Comparison of ENCODE assay signal across 8 mouse cellular contexts in genomic region chr1:75505956-75506831, GRCm38 (mm10). TPM values are rescaled to one million over a fixed set of nuclear protein-coding genes. Genes with fewer than 3 reads are reported as not detected.
DNase-seq lines count a peak whose midpoint lies in the region; ATAC-seq and TF ChIP-seq lines count a peak whose summit lies in the region.

Obsl1 (minus strand) TSS chr1:75506452.

- no peaks in the 10 kb centered on the region for H3K9me3 ChIP-seq in embryonic facial prominence, embryonic 12.5 days
- H3K9me3 ChIP-seq in heart, embryonic 11.5 days (replicated peaks; ENCODE audit: control insufficient read depth, low read length) = no peaks in the 10 kb centered on the region
- no peaks in the 10 kb centered on the region for H3K9me3 ChIP-seq in lung, embryonic 14.5 days (ENCODE audit: low read depth, low read length)

- peak within 1 kb of the TSS; percentile 97 for H3K27ac ChIP-seq in embryonic facial prominence, embryonic 12.5 days
- peak within 1 kb of the TSS; percentile 100 for H3K27ac ChIP-seq in heart, embryonic 11.5 days (ENCODE audit: low read depth, low read length)
- H3K27ac ChIP-seq in lung, embryonic 14.5 days (ENCODE audit: low read depth) = peak within 1 kb of the TSS; percentile 97

- peak within 1 kb of the TSS; percentile 93 for H3K4me2 ChIP-seq in embryonic facial prominence, embryonic 12.5 days (replicated peaks)
- H3K4me2 ChIP-seq in heart, embryonic 11.5 days = peak within 1 kb of the TSS; percentile 65
- H3K4me2 ChIP-seq in lung, embryonic 14.5 days = peak within 1 kb of the TSS; percentile 95

- TF ChIP-seq CTCF in lung, embryonic 14.5 days (IDR thresholded peaks at IDR 0.05; ENCODE audit: low read depth) = no peak

- peak; percentile 51 for DNase-seq in right cerebral cortex, adult 18-20 months
- DNase-seq in right cerebral cortex, postnatal 36 days (ENCODE audit: low spot score in 2 of 2) = no peak
- DNase-seq in kidney, postnatal 10 days = peak; percentile 90
- DNase-seq in lung, embryonic 14.5 days = peak; percentile 94
- peak; percentile 86 for DNase-seq in retina, postnatal 1 day
- no peak for DNase-seq in B cell, adult 2 months

- WGBS in embryonic facial prominence, embryonic 12.5 days = under 1% methylated on average over 64 of the region's 65 CpGs
- WGBS in heart, embryonic 11.5 days (ENCODE audit: insufficient replicate concordance) = under 1% methylated on average over 60 of the region's 65 CpGs
- WGBS in lung, embryonic 14.5 days = under 1% methylated on average over 55 of the region's 65 CpGs

- H3K4me3 ChIP-seq in embryonic facial prominence, embryonic 12.5 days = peak within 1 kb of the TSS; percentile 87
- H3K4me3 ChIP-seq in heart, embryonic 11.5 days (ENCODE audit: low read depth, low read length) = peak within 1 kb of the TSS; percentile 78
- peak within 1 kb of the TSS; percentile 91 for H3K4me3 ChIP-seq in lung, embryonic 14.5 days (ENCODE audit: low read depth, low read length)

- peaks cover 28% of the 10 kb centered on the region for H3K4me1 ChIP-seq in embryonic facial prominence, embryonic 12.5 days
- H3K4me1 ChIP-seq in heart, embryonic 11.5 days (ENCODE audit: control insufficient read depth, insufficient read depth, low read length) = peaks cover 54% of the 10 kb centered on the region
- peaks cover 17% of the 10 kb centered on the region for H3K4me1 ChIP-seq in lung, embryonic 14.5 days (ENCODE audit: insufficient read depth)

- peak; percentile 88 for ATAC-seq in embryonic facial prominence, embryonic 12.5 days (ENCODE audit: insufficient number of reproducible peaks, insufficient read depth, low FRiP score, low TSS enrichment)
- peak; percentile 86 for ATAC-seq in heart, embryonic 11.5 days (replicated peaks; ENCODE audit: insufficient number of reproducible peaks, low FRiP score, low TSS enrichment)
- ATAC-seq in lung, embryonic 14.5 days (ENCODE audit: insufficient read depth) = peak; percentile 96

- H3K27me3 ChIP-seq in embryonic facial prominence, embryonic 12.5 days = no peaks in the 10 kb centered on the region
- H3K27me3 ChIP-seq in heart, embryonic 11.5 days (ENCODE audit: control insufficient read depth, insufficient read depth, low read length) = no peaks in the 10 kb centered on the region
- no peaks in the 10 kb centered on the region for H3K27me3 ChIP-seq in lung, embryonic 14.5 days (ENCODE audit: insufficient read depth, low read length)

- peak within 1 kb of the TSS; percentile 95 for H3K9ac ChIP-seq in embryonic facial prominence, embryonic 12.5 days
- H3K9ac ChIP-seq in heart, embryonic 11.5 days (ENCODE audit: low read depth, low read length) = peak within 1 kb of the TSS; percentile 97
- H3K9ac ChIP-seq in lung, embryonic 14.5 days = peak within 1 kb of the TSS; percentile 97

- H3K36me3 ChIP-seq in embryonic facial prominence, embryonic 12.5 days = peaks cover 24% of the 10 kb centered on the region
- H3K36me3 ChIP-seq in heart, embryonic 11.5 days (ENCODE audit: control insufficient read depth, insufficient read depth, low read length) = peaks cover 20% of the 10 kb centered on the region
- peaks cover 34% of the 10 kb centered on the region for H3K36me3 ChIP-seq in lung, embryonic 14.5 days (ENCODE audit: insufficient read depth)

RNA-seq across cellular contexts. Expression of gene Obsl1, which starts in this region (rescaled TPM):
- 101 and 104 TPM in 2 replicates for polyA plus RNA-seq in embryonic facial prominence, embryonic 12.5 days (2016; fragmentation: Nextera tagmentation; extraction: Ambion mirVana)
- polyA plus RNA-seq in heart, embryonic 11.5 days (2014; fragmentation: Nextera tagmentation; extraction: Ambion mirVana) = 98.8 and 102 TPM in 2 replicates
- 83.9 and 93.3 TPM in 2 replicates for polyA plus RNA-seq in lung, embryonic 14.5 days (2014; fragmentation: Nextera tagmentation; extraction: Ambion mirVana)

Comparison
In these comparisons a context has a peak if more than half of its experiments do, and no peak if none do; other contexts are left out.
1. DNase-seq: peak in right cerebral cortex, adult 18-20 months (single experiment), kidney, postnatal 10 days (single experiment), lung, embryonic 14.5 days (single experiment) and retina, postnatal 1 day (single experiment); none in right cerebral cortex, postnatal 36 days (0 of 2) and B cell, adult 2 months (0 of 2).
2. Peak in every context shown above with its lines, with median percentiles within 50 percentile points of each other: ATAC-seq, H3K27ac ChIP-seq, H3K4me2 ChIP-seq, H3K4me3 ChIP-seq and H3K9ac ChIP-seq.